Mouse (Mus musculus) adrenal gland, adult 18-20 months (tissue): ENCODE data around the gene Prkar1a. TPM values are rescaled to one million over a fixed set of nuclear protein-coding genes. Genes with fewer than 3 reads are reported as not detected.

Source experiments
- DNase-seq, 2 experiments: peaks; one replicate each; pipeline ENCODE4 v3.0.0; 2021 to 2022; ENCODE audit warnings: low spot score in 2 of 2
- total RNA-seq, 2 experiments: library from RNA; stranded (reverse); gene quantifications; 1 replicate in 1 of 2; 2 replicates in 1 of 2; pipeline ENCODE4 v1.2.3; 2021

Prkar1a gene
- total RNA-seq, 2 experiments from 2014 or later, result 376 to 457 TPM

DNA sequence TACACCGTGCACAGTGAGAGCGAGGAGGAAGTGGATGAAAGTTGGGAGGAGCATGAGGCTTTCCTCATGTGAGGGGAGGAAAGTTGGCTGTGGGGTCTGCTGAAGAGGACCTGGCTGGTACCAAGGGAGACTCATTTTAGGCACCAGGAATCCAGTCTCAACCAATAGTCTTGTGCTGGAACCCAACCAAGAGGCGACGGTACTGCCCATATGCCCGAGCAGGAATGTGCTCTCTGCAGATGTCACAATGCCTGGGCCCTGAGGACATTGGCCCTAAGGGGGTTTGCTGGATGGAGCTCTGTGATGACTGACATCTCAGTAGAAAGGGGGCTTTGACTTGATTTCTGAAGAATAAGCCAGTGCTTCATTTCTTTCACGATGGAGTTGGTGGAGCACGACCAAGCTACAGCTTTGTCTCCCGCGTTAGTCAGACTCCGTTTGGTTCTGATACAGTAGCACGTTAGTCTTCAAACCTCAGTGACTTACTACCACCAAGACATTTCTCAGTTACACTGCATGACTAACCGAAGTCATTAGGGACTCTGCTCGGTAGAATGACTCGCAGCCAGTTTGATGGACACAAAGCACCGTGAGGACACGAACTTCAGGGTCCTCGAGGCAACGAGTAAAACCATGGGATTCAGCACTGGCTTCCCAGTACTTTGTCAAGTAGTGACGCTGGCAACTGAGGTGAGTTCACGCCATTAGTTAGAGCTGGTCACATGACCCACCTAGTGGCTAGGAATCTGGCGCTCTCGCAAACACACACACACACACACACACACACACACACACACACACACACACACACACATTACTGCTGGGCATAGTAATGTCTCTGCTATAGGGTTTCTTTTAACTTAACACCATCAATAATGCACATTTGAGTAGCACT, 55.4 kb downstream of the Prkar1a start:
- DNase-seq, result no peak

DNA sequence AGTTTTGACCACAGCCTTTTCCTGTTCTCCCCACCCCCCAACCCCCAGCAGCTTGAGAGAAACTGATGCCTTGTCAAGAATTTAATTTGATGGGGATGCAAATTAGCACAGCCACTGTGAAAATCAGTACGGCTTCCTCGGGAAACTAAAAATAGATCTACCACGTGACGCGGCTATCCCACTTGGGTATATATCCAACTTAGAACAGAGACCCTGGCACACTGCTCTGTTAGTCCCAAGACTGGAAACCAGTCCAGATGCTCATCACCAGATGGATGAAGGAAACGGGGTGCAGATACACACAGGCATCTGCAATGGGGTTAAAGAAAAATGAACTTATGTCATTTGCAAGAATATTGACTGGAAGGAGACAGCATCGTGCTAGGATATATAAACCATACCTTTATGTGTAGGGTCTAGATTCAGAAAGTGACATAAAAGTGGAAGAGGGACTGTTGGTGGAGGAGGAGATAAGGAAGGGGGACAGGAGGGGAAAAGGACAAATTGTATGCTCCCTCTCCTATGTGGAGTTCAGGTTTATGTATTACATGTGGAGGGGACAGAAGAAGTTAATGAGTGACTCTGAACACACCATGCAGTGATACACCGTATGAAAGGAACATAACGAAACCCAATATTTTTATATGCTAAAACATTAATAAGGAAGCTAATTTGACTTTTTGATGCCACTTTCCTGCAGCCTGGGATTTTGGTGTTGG, 56.3 kb downstream of the Prkar1a start:
- no peak for DNase-seq

DNA sequence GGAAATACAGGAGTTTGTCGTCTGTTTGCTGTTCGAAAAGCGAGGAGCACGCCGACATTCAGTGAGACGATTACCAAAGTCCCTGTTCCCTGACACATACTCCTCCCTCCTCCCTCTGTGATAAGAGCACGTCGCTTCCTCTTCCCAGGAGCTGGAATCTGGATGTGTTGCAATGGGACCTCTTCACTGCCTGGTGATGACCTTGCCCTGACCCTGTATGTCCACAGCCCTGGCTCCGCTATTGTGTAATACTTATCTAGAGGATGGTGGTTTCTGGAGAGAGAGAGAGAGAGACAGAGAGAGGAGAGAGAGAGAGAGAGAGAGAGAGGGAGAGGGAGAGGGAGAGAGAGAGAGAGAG, 56.8 kb downstream of the Prkar1a start:
- DNase-seq, result peak in 1 of 2 experiments; percentile 38

DNA sequence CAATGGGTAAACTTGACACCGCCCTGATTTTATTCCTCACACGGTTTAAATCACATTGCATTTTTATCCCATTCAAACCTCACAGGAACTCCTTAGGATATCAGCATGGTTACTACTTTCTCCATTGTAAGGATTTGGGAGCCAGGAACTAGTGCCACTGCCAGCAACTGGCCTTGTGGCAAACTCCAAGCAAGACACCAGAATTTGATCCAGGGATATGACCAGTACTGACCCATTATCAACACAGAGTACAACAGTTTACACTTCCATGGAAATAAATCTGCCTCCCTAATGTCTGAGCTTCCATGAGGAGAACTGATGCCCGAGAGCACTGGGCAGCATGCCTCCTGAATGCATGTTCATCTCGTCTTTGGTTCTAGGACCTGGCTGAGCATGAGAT, 57.4 kb downstream of the Prkar1a start:
- no peak for DNase-seq

DNA sequence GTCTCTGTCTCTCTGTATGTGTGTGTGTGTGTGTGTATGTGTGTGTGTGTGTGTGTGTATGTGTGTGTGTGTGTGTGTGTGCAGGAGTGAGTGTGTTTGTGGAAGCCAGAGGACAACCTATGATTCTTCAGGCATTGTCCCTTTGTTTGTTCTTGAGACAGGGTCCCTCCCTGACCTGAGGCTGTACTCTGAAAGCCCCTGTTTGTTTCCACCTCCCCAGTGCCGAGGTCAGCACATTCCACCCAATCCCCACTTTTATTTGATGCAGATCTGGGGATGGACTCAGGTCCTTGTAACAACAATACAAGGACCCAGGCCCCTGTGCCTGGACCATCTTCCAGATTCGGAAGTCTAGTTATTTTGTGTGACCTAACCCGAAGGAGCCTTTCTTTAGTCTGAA, 58.2 kb downstream of the Prkar1a start:
- no peak for DNase-seq

DNA sequence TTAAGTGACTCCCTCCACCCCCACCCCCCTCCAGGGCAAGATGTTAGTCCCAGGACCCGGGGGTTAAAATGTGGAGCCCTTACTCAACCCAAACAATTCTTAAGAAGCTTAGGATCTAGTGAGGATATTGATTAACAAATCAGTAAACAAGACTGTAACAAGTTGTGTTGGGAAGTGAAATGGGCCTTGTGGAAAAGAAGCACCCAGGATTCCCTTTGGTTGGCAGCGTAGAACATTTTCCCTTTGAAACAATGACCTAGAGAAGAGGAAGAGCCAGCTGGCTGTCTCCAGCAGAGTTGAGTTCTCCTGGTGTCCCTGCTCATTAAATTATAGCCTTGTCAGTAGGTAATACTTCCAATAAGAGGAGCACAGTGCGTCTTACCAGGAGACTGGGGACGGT, 59.6 kb downstream of the Prkar1a start:
- DNase-seq, result no peak

DNA sequence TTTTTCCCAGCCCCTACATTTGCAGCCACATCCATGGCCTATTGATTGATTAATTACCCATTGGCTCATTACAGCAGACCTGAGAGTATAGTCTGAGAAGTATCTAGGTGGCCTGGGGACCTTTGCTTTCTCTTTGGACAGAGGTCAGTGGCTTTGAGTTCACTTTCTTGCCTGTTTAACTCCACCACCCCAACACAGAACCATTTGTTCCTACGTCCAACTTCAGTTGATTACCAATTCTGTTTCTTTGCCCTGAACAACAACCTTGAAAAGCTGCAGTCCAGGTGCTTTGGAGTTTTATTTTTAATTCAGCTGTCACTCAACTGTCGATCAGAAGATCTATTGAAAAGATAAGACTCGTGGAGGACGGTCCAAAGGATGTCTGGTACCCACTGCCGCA, 60.3 kb downstream of the Prkar1a start:
- no peak for DNase-seq

DNA sequence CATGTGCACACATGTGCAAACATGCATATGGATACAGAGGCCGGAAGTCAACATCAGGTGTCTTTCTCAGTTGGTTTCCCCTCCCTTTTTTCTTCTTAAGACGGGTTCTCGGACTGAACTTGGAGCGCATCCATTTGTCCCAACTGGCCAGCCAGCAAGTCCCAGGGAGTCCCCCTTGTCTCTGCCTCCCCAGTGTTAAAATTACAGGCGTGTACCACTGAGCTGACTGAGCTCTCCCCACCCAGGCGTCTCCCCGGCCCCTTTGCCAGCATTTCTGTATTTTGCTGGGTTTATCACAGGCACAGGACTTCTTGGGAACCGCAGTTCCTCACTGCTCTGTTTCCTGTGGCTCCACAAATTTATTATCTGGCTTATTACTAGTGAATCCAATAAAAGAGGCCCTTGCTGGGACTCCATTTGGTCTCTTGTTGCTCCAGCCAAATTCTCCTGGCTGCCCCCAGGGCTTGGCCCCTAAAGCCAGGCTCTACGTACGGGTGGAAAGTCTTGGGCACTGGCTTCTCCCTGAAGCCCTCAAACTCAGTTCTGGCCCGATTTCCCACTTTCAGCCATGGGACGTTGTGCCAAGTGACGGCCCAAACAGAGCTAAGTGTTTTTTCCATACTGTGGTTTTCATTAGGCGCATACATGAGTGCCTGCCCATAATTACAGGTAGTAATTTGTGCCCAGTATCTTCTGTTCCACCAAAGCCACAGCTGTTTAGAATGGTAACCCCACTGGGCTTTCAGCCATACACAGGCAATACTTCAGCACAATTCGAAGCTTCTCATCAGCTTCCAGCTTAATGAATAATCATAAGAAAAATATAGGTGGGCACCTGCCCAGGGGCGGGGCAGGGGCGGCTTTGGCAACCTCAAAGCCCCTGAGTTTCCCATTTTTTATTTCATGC, 65.4 kb downstream of the Prkar1a start:
- DNase-seq, result no peak

DNA sequence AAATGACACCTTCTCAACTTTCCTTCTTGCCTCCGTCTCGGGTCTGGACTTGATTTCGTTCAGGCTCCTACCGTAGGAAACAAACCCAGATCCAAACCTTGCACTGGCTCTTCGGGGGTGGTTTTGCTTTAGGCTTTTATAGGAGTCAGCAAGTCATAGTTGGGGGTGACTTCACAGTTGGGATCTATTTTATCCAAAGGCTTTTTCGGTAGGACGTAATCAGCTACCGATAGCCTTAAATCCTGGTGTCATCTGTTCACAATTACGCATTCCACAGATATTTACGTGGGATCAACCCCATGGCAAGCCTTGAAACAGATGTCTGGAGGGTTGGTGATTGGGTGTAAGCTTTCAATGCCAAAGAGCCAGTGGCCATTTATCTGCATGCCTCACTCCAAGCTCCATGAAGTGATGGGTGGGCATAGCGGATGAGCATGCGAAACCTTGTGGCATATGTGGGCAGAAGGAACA, 66.1 kb downstream of the Prkar1a start:
- no peak for DNase-seq

DNA sequence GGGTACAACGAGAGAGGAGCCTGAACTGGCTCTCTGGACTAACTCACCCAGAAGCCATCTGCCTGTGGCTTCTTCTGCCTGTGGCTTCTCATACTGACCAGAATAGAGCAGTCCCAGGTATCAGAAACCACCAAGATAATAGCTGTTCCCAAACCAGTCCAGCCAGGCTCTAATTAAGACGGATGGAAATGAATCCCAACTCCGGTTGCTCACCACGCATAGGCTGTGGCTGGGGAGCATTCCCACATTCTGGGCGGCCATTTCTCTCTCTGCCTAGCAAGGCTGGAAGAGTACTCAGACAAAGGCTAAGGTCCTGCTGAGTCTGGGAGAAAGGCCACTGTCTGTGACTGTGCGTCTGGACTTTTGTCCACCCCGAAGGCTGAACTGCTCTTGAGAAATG, 67.8 kb downstream of the Prkar1a start:
- DNase-seq, result no peak

DNA sequence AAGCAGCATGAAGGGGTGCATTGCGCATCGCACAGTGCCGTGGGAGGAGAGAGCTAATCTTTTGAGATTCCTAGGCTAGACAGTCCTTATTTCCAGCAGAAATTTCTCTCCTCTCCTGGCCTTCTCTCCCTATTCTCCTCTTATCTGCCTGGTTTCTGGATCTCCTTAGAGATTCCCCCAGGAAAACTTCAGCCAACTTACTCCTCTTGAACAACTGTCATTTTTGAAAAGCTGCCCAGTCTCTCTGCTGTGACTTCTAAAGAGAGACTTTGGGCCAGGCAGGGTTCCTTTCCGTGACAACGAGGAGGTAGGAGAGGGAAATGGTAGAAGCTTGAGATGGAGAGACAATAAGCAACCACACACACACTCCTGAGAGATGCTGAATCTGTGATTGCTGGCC, 68.2 kb downstream of the Prkar1a start:
- DNase-seq, result no peak

DNA sequence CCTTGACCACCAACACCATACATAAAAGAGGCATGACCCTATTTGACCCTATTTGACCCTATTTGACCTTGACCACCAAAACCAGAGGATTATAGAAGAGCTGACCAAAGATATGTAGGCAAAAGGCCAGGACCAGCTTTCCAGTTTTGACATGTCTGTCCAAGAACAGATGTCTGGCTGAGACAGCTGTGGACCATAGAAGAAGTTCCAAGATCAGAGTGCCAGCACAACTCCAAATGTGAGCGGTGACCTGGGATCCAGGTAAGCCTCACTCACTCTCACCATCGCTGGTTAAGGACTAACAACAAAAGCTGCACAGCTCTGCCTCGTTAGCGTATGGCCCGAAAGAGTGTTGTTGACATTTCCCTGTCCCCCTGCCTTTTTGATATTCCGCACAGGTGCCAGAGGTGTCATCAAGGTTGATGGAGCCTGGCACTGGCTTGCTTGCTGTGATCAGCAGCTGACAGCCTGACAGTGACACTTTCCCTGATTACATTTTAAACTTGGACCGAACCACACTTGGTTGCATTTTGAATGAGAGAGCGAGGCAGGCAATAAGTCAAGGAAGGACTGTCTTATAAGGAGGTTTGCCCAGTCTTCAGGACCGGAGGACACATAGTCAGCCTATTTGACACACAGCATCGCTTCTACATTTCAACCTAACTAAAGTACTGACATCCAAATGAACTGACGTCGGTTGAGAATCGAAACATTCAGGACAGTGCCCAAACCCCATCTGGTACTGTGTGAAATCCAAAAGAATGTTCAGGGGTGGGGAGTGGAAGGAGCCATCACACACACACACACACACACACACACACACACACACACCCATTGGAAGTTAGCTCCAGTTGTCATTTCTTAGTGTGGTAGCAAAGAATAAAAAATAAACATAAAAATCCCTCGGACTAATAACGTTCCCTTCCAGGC, 69.0 kb downstream of the Prkar1a start:
- DNase-seq, result no peak

Other genes starting within 250 kb of the Prkar1a start
- not detected for gene 9930022D16Rik, start 235.5 kb upstream of the Prkar1a start, total RNA-seq
- 10 to 100 TPM; 39.7 to 40.8 TPM for gene Amz2, start 223.5 kb upstream of the Prkar1a start, total RNA-seq
- gene Arsg, start 176.0 kb upstream of the Prkar1a start, total RNA-seq, result 1 to 10 TPM; 5.6 to 6.3 TPM
- gene Slc16a6, start 175.8 kb upstream of the Prkar1a start, total RNA-seq, result under 1 TPM; 0.63 to 0.90 TPM
- gene Wipi1, start 37.4 kb upstream of the Prkar1a start, total RNA-seq, result 10 to 100 TPM; 18.1 to 28.9 TPM
- 1 to 10 TPM; 2.6 to 3.0 TPM for gene Fam20a, start 72.9 kb downstream of the Prkar1a start, total RNA-seq
- gene 1700012B07Rik, start 178.6 kb downstream of the Prkar1a start, total RNA-seq, result not detected